18 mouse cellular contexts compared by ENCODE assay signal in genomic region chr9:110002413-110002812, GRCm38 (mm10).
DNase-seq lines count a peak whose midpoint lies in the region; ATAC-seq and TF ChIP-seq lines count a peak whose summit lies in the region.
"Had no signal": no experiment of that assay in that cellular context is flagged by ENCODE, and none has a peak within 500 bp of the region (broad histone marks: within the 10 kb centered on the region; RNA-seq: fewer than 3 reads in every experiment).

No protein-coding gene starts in this region.

- H3K4me2 ChIP-seq in forebrain, embryonic 14.5 days (ENCODE audit: low read length), result no peak overlapping the region
- H3K4me2 ChIP-seq: embryonic facial prominence, embryonic 12.5 days; hindbrain, embryonic 12.5 days had no signal

- DNase-seq in layer of hippocampus, adult 2 months (ENCODE audit: low spot score in 2 of 2), result no peak
- DNase-seq in layer of hippocampus, adult 9-10 months (ENCODE audit: low spot score), result no peak
- no peak for DNase-seq in forebrain, embryonic 10.5 days (ENCODE audit: extremely low spot score, low spot score)
- DNase-seq in forebrain, embryonic 14.5 days (ENCODE audit: low spot score), result peak; percentile 65
- DNase-seq in urinary bladder, postnatal 25 days (ENCODE audit: low spot score), result no peak
- no peak for DNase-seq in cerebellum, adult 11 months
- DNase-seq: adrenal gland, adult 2 months; cerebellum, adult 8-10 months; gastrocnemius, postnatal 14 days; heart, postnatal 10 days; heart, postnatal 4 days had no signal

- H3K27ac ChIP-seq in layer of hippocampus, adult 2 months, result peak overlapping the region; percentile 86
- peak overlapping the region; percentile 5; the same call in 1 of the 2 replicates for H3K27ac ChIP-seq in forebrain, embryonic 10.5 days
- no peak overlapping the region for H3K27ac ChIP-seq in forebrain, embryonic 14.5 days (ENCODE audit: low read depth, low read length)
- H3K27ac ChIP-seq in olfactory bulb, adult 2 months (ENCODE audit: insufficient read depth, low read depth, low read length), result peak overlapping the region; percentile 12
- H3K27ac ChIP-seq: embryonic facial prominence, embryonic 12.5 days; hindbrain, embryonic 12.5 days had no signal

- 70% methylated on average over 3 of the region's 3 CpGs for WGBS in forebrain, embryonic 10.5 days
- WGBS in forebrain, embryonic 14.5 days, result 26% methylated on average over 3 of the region's 3 CpGs
- WGBS in olfactory bulb, adult 2 months, result 46% methylated on average over 3 of the region's 3 CpGs

- no peak overlapping the region for H3K9ac ChIP-seq in forebrain, embryonic 14.5 days (ENCODE audit: low read length)
- H3K9ac ChIP-seq: embryonic facial prominence, embryonic 12.5 days; hindbrain, embryonic 12.5 days had no signal

- no peak for TF ChIP-seq CTCF in layer of hippocampus, adult 2 months (conservative IDR thresholded peaks at IDR 0.05)
- no peak for TF ChIP-seq CTCF in olfactory bulb, adult 2 months (IDR thresholded peaks at IDR 0.05; ENCODE audit: insufficient read depth, low read depth, low read length)

- peak overlapping the region; percentile 22; the same call in 1 of the 2 replicates for H3K4me3 ChIP-seq in layer of hippocampus, adult 2 months
- H3K4me3 ChIP-seq in forebrain, embryonic 10.5 days, result no peak overlapping the region
- no peak overlapping the region for H3K4me3 ChIP-seq in forebrain, embryonic 14.5 days (ENCODE audit: low read depth, low read length)
- H3K4me3 ChIP-seq in olfactory bulb, adult 2 months (ENCODE audit: insufficient read depth, low read depth, low read length), result no peak overlapping the region
- H3K4me3 ChIP-seq: embryonic facial prominence, embryonic 12.5 days; hindbrain, embryonic 12.5 days had no signal

- no peak for TF ChIP-seq POLR2A in olfactory bulb, adult 2 months (IDR thresholded peaks at IDR 0.05; ENCODE audit: insufficient read depth, low read depth, low read length)

- no peaks in the 10 kb centered on the region for H3K36me3 ChIP-seq in forebrain, embryonic 10.5 days (replicated peaks)
- peaks cover 2% of the 10 kb centered on the region; the same call in 1 of the 2 replicates for H3K36me3 ChIP-seq in forebrain, embryonic 14.5 days (ENCODE audit: control insufficient read depth, insufficient read depth, low read length)
- H3K36me3 ChIP-seq: embryonic facial prominence, embryonic 12.5 days; hindbrain, embryonic 12.5 days had no signal

- peaks cover 21% of the 10 kb centered on the region for H3K4me1 ChIP-seq in forebrain, embryonic 10.5 days
- 0 out of 2 replicates have a peak, but pooled peaks cover 3% of the 10 kb centered on the region for H3K4me1 ChIP-seq in forebrain, embryonic 14.5 days (ENCODE audit: control insufficient read depth, insufficient read depth, low read length)
- peaks cover 9% of the 10 kb centered on the region; the same call in 1 of the 2 replicates for H3K4me1 ChIP-seq in olfactory bulb, adult 2 months (ENCODE audit: control insufficient read depth, insufficient read depth, low read length)
- H3K4me1 ChIP-seq: embryonic facial prominence, embryonic 12.5 days; hindbrain, embryonic 12.5 days had no signal

- H3K9me3 ChIP-seq in forebrain, embryonic 10.5 days, result no peaks in the 10 kb centered on the region
- no peaks in the 10 kb centered on the region for H3K9me3 ChIP-seq in forebrain, embryonic 14.5 days (replicated peaks; ENCODE audit: control insufficient read depth, low read length)
- H3K9me3 ChIP-seq: embryonic facial prominence, embryonic 12.5 days; hindbrain, embryonic 12.5 days had no signal

- no peaks in the 10 kb centered on the region for H3K27me3 ChIP-seq in forebrain, embryonic 10.5 days (ENCODE audit: poor library complexity, severe bottlenecking)
- no peaks in the 10 kb centered on the region for H3K27me3 ChIP-seq in forebrain, embryonic 14.5 days (replicated peaks; ENCODE audit: control insufficient read depth, insufficient read depth, low read length)
- H3K27me3 ChIP-seq: CH12.LX; embryonic facial prominence, embryonic 12.5 days; hindbrain, embryonic 12.5 days had no signal

- peak; percentile 73; the same call in 1 of the 2 replicates for ATAC-seq in forebrain, embryonic 14.5 days
- ATAC-seq: hindbrain, embryonic 16.5 days; inflammation-experienced regulatory T-cells, adult 6 months; intestine, postnatal 0 days had no signal
